Mouse (Mus musculus): Measurements from ENCODE around the gene Cav2. TPM values are rescaled to one million over a fixed set of nuclear protein-coding genes. Genes with fewer than 3 reads are reported as not detected.

Cav2 gene
- total and polyA plus RNA-seq, 3 experiments, result 0.08 TPM; not detected in 2

GRCm38 (mm10) chr6:17309260-17309659 is 28.3 kb downstream of the Cav2 start:
- no peak overlapping the region for H3K4me2 ChIP-seq (ENCODE audit: insufficient read depth, low read depth, poor library complexity, severe bottlenecking)
- dilution Hi-C loops (cut with MboI; ENCODE audit: extremely low pct_ligation_motif_present, extremely low pct_unique_long_range_greater_than_20kb, low sequenced_read_pairs) (no loop called here), in situ Hi-C loops (cut with MboI; ENCODE audit: low pct_ligation_motif_present, low pct_unique_long_range_greater_than_20kb, low sequenced_read_pairs) (no loop called here)
- no peaks in the 10 kb centered on the region for H3K27me3 ChIP-seq (replicated peaks)
- no peaks in the 10 kb centered on the region for H3K79me2 ChIP-seq (replicated peaks; ENCODE audit: control insufficient read depth, extremely low read depth, insufficient read depth, poor library complexity, severe bottlenecking)
- TF ChIP-seq ETS1 (conservative IDR thresholded peaks at IDR 0.05; ENCODE audit: low read depth, low read length) (0 out of 2 replicates have a peak, but pooled peaks have one; percentile 12), PAX5 (IDR thresholded peaks at IDR 0.05; ENCODE audit: low read length) (no peak), E2F4 (IDR thresholded peaks at IDR 0.05; ENCODE audit: insufficient replicate concordance, low read depth, low read length) (no peak), CHD1 (IDR thresholded peaks at IDR 0.05; ENCODE audit: low read depth, low read length) (no peak), EP300 (IDR thresholded peaks at IDR 0.05; ENCODE audit: low read length) (no peak), ZKSCAN1 (IDR thresholded peaks at IDR 0.05; ENCODE audit: borderline replicate concordance, low read depth, low read length) (no peak)
- DNase-seq (ENCODE audit: extremely low read depth), result peak; percentile 17
- no peaks in the 10 kb centered on the region for H3K36me3 ChIP-seq (replicated peaks in 1 of 2; ENCODE audit: control insufficient read depth in 1 of 2, insufficient read depth in 1 of 2, low read length in 1 of 2)
- H3K4me1 ChIP-seq (ENCODE audit: control insufficient read depth in 1 of 2, insufficient read depth in 2 of 2), result peaks cover 3 to 13% of the 10 kb centered on the region in 2 experiments; a peak in 3 of 4 replicates
- no peak overlapping the region for H3K9ac ChIP-seq (ENCODE audit: insufficient read depth, low read depth)
- H3K4me3 ChIP-seq (replicated peaks in 1 of 3; ENCODE audit: low read depth in 2 of 3, low read length in 2 of 3, poor library complexity in 1 of 3), result no peak overlapping the region
- no peak overlapping the region for H3K27ac ChIP-seq (ENCODE audit: insufficient read depth, low read depth)
- H3K9me3 ChIP-seq (replicated peaks; ENCODE audit: low read length), result no peaks in the 10 kb centered on the region

- TF ChIP-seq MYC (IDR thresholded peaks at IDR 0.05; ENCODE audit: low read depth, low read length) (no peak), BHLHE40 (IDR thresholded peaks at IDR 0.05; ENCODE audit: low read depth, low read length) (no peak), USF2 (conservative IDR thresholded peaks at IDR 0.05; ENCODE audit: low read depth, low read length) (no peak), USF1 (IDR thresholded peaks at IDR 0.05; ENCODE audit: low read depth, low read length) (no peak), RCOR1 (conservative IDR thresholded peaks at IDR 0.05; ENCODE audit: low read depth, low read length) (no peak), CTCF (conservative IDR thresholded peaks at IDR 0.05 in 1 of 2, IDR thresholded peaks at IDR 0.05 in 1 of 2; ENCODE audit: low read depth in 2 of 2, low read length in 2 of 2) (no peak), TCF12 (IDR thresholded peaks at IDR 0.05; ENCODE audit: low read depth, low read length) (no peak), RAD21 (IDR thresholded peaks at IDR 0.05; ENCODE audit: low read depth, low read length) (no peak), MAFK (IDR thresholded peaks at IDR 0.05; ENCODE audit: insufficient replicate concordance, low read length) (no peak), PAX5 (IDR thresholded peaks at IDR 0.05; ENCODE audit: low read length) (no peak), KAT2A (IDR thresholded peaks at IDR 0.05; ENCODE audit: insufficient replicate concordance, low read length) (no peak), IRF4 (IDR thresholded peaks at IDR 0.05; ENCODE audit: low read depth, low read length) (no peak), NRF1 (IDR thresholded peaks at IDR 0.05; ENCODE audit: low read depth, low read length) (no peak), NELFE (IDR thresholded peaks at IDR 0.05; ENCODE audit: low read depth, low read length) (no peak), MAX (IDR thresholded peaks at IDR 0.05; ENCODE audit: low read length) (no peak), JUN (IDR thresholded peaks at IDR 0.05; ENCODE audit: insufficient read depth, low read depth, low read length) (no peak), ZKSCAN1 (IDR thresholded peaks at IDR 0.05; ENCODE audit: borderline replicate concordance, low read depth, low read length) (no peak)
- Histone ChIP-seq H3K4me3 (replicated peaks in 1 of 3; ENCODE audit: low read depth in 2 of 3, low read length in 2 of 3, poor library complexity in 1 of 3) (no peak overlapping the region), H3K36me3 (replicated peaks in 1 of 2; ENCODE audit: control insufficient read depth in 1 of 2, insufficient read depth in 1 of 2, low read length in 1 of 2) (no peaks in the 10 kb centered on the region), H3K4me1 (ENCODE audit: control insufficient read depth in 1 of 2, insufficient read depth in 2 of 2) (peaks cover 0 to 7% of the 10 kb centered on the region in 2 experiments; a peak in 2 of 4 replicates), H3K9ac (ENCODE audit: insufficient read depth, low read depth) (no peak overlapping the region), H3K9me3 (replicated peaks; ENCODE audit: low read length) (no peaks in the 10 kb centered on the region), H3K27me3 (replicated peaks) (no peaks in the 10 kb centered on the region), H3K27ac (ENCODE audit: insufficient read depth, low read depth) (no peak overlapping the region), H3K79me2 (replicated peaks; ENCODE audit: control insufficient read depth, extremely low read depth, insufficient read depth, poor library complexity, severe bottlenecking) (no peaks in the 10 kb centered on the region), H3K4me2 (ENCODE audit: insufficient read depth, low read depth, poor library complexity, severe bottlenecking) (no peak overlapping the region)
- in situ Hi-C loops (cut with MboI; ENCODE audit: low pct_ligation_motif_present, low pct_unique_long_range_greater_than_20kb, low sequenced_read_pairs) (no loop called here), dilution Hi-C loops (cut with MboI; ENCODE audit: extremely low pct_ligation_motif_present, extremely low pct_unique_long_range_greater_than_20kb, low sequenced_read_pairs) (no loop called here)
- DNase-seq (ENCODE audit: extremely low read depth), result no peak
These were observed 33.3 kb downstream of the Cav2 start for GRCm38 (mm10) chr6:17314241-17314640.
